Mouse (Mus musculus) ES-Bruce4 (cell line): ENCODE data around the gene 1810010D01Rik.

ENCODE experiments used
- EP300 ChIP-seq: IDR thresholded peaks from 2 replicates; pipeline ENCODE4 v1.6.1; 2011; ENCODE audit warnings: low read depth, low read length; ENCODE audit not compliant: insufficient read depth
- POLR2A ChIP-seq: IDR thresholded peaks from one replicate; pipeline ENCODE4 v1.8.1; 2011; ENCODE audit warnings: low read length; ENCODE audit not compliant: insufficient read depth

DNA sequence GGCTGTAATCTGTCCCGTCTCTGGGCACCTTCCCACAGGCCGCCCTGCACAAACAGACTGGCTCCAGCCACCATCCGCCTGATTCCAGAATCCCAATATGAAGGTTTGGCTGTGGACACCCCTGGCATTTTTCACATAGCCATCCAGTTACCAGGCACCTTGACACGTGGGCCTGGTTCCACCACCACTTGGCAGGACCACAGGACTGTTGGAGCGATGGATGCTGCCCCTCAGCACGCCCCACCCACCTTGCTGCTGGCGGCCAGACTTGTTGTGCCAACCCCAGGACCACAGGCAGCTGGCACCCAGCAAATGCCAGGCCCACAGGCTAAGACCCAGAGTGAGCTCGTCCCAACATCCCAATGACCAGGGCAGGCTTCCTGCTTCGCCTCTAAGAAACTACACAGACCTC, 11.5 kb upstream of the 1810010D01Rik start:
- TF ChIP-seq EP300: no peak
- TF ChIP-seq POLR2A: no peak
